Mouse (Mus musculus): ENCODE measurements around the gene Pdk2. TPM values are rescaled to one million over a fixed set of nuclear protein-coding genes. Genes with fewer than 3 reads are reported as not detected.

The Pdk2 gene
- polyA plus RNA-seq, 1 experiment from 2014 or later = 29.8 TPM

GRCm38 (mm10) chr11:94994208-94994814 lies 46.8 kb downstream of the Pdk2 start:
- TF ChIP-seq CTCF (IDR thresholded peaks at IDR 0.05; ENCODE audit: low read depth) (no peak), EP300 (optimal IDR thresholded peaks at IDR 0.05) (no peak)
- ATAC-seq (ENCODE audit: low FRiP score, low TSS enrichment) (no peak), DNase-seq (ENCODE audit: low spot score) (no peak)
- peak overlapping the region; percentile 2 for H3K9ac ChIP-seq (ENCODE audit: low read length)
- no peaks in the 10 kb centered on the region for H3K9me3 ChIP-seq (ENCODE audit: control insufficient read depth, low read length)
- H3K36me3 ChIP-seq (ENCODE audit: control insufficient read depth, insufficient read depth, low read length) = peaks cover 11% of the 10 kb centered on the region; the same call in 1 of the 2 replicates
- H3K27ac ChIP-seq (replicated peaks) = no peak overlapping the region
- H3K4me1 ChIP-seq (replicated peaks; ENCODE audit: control insufficient read depth, insufficient read depth) = peaks cover 12% of the 10 kb centered on the region; the same call in 1 of the 2 replicates
- peak overlapping the region; percentile 90 for H3K4me3 ChIP-seq (ENCODE audit: low read depth, low read length)
- 37% methylated on average over 10 of the region's 10 CpGs for WGBS
- no peaks in the 10 kb centered on the region for H3K27me3 ChIP-seq (ENCODE audit: control insufficient read depth, insufficient read depth, low read length)
- H3K4me2 ChIP-seq (replicated peaks; ENCODE audit: low read depth) = peak overlapping the region; percentile 99

DNA sequence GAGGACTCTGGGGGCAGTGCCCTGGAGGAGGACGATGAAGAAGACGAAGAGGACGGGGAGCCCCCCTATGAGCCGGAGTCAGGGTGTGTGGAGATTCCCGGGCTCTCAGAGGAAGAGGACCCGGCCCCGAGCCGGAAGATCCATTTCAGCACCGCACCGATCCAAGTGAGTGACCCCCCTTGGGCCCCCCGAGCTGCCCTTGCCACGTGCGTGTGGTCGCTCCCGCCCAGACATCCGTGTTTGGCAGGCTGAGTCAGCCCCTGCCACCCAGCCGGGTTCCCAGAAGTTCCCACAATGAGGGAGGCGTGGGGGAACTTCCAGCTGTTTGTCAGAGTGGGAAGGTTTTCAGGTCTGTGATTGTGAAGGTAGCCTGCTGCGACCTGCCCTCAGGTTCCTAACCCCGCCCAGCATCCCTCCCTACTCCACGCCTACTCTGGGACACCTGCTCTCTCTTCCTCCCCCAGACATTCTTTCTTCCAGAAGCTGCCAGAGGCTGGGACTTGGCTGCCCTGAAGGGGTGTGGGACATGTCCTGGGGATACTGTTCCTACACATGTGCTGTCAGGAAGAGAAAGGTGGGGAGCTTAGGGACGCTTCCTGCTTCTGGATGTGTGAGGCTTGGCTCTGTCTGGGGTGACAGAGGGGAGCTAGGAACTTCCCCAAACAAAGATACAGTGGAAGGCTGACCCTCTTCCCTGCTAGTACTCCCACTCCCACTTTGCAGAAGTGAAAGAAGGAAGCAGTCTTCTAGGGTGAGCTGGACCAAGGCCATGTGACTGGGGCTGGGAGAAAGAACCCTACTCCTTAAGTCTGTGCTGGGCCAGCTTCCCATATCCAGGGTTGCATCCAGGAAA lies 48.2 kb downstream of the Pdk2 start:
- H3K27ac ChIP-seq (replicated peaks) = peak overlapping the region; percentile 93
- TF ChIP-seq EP300 (optimal IDR thresholded peaks at IDR 0.05) = no peak
- no peak for TF ChIP-seq CTCF (IDR thresholded peaks at IDR 0.05; ENCODE audit: low read depth)
- peaks cover 17% of the 10 kb centered on the region; the same call in 1 of the 2 replicates for H3K4me1 ChIP-seq (replicated peaks; ENCODE audit: control insufficient read depth, insufficient read depth)
- peak; percentile 88 for DNase-seq (ENCODE audit: low spot score)
- peak overlapping the region; percentile 86 for H3K9ac ChIP-seq (ENCODE audit: low read length)
- under 1% methylated on average over 19 of the region's 22 CpGs for WGBS
- peak; percentile 36 for ATAC-seq (ENCODE audit: low FRiP score, low TSS enrichment)
- H3K36me3 ChIP-seq (ENCODE audit: control insufficient read depth, insufficient read depth, low read length) = peaks cover 5% of the 10 kb centered on the region; the same call in 1 of the 2 replicates
- no peaks in the 10 kb centered on the region for H3K9me3 ChIP-seq (ENCODE audit: control insufficient read depth, low read length)
- H3K4me2 ChIP-seq (replicated peaks; ENCODE audit: low read depth) = peak overlapping the region; percentile 99
- peak overlapping the region; percentile 90 for H3K4me3 ChIP-seq (ENCODE audit: low read depth, low read length)
- no peaks in the 10 kb centered on the region for H3K27me3 ChIP-seq (ENCODE audit: control insufficient read depth, insufficient read depth, low read length)

DNA sequence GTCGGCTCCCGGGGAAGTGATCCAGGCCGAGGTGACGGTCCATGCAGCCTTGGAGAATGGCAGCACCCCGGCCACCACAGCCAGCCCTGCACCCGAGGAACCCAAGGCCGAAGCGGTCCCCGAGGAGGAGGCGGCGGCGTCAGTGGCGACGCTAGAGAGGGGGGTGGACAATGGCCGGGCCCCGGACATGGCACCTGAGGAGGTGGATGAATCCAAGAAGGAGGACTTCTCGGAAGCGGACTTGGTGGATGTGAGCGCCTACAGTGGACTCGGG lies 48.7 kb downstream of the Pdk2 start:
- H3K36me3 ChIP-seq (ENCODE audit: control insufficient read depth, insufficient read depth, low read length) = peaks cover 4% of the 10 kb centered on the region; the same call in 1 of the 2 replicates
- peak overlapping the region; percentile 99 for H3K4me2 ChIP-seq (replicated peaks; ENCODE audit: low read depth)
- ATAC-seq (ENCODE audit: low FRiP score, low TSS enrichment) = no peak
- DNase-seq (ENCODE audit: low spot score) = peak; percentile 35
- H3K9me3 ChIP-seq (ENCODE audit: control insufficient read depth, low read length) = no peaks in the 10 kb centered on the region
- peak overlapping the region; percentile 86 for H3K9ac ChIP-seq (ENCODE audit: low read length)
- H3K27me3 ChIP-seq (ENCODE audit: control insufficient read depth, insufficient read depth, low read length) = no peaks in the 10 kb centered on the region
- H3K4me1 ChIP-seq (replicated peaks; ENCODE audit: control insufficient read depth, insufficient read depth) = peaks cover 17% of the 10 kb centered on the region; the same call in 1 of the 2 replicates
- TF ChIP-seq EP300 (optimal IDR thresholded peaks at IDR 0.05) = no peak
- no peak for TF ChIP-seq CTCF (IDR thresholded peaks at IDR 0.05; ENCODE audit: low read depth)
- peak overlapping the region; percentile 90 for H3K4me3 ChIP-seq (ENCODE audit: low read depth, low read length)
- peak overlapping the region; percentile 93 for H3K27ac ChIP-seq (replicated peaks)
- 2% methylated on average over 20 of the region's 20 CpGs for WGBS

GRCm38 (mm10) chr11:94991641-94992479 lies 49.3 kb downstream of the Pdk2 start:
- peak overlapping the region; percentile 90 for H3K4me3 ChIP-seq (ENCODE audit: low read depth, low read length)
- peak overlapping the region; percentile 86 for H3K9ac ChIP-seq (ENCODE audit: low read length)
- peaks cover 17% of the 10 kb centered on the region; the same call in 1 of the 2 replicates for H3K4me1 ChIP-seq (replicated peaks; ENCODE audit: control insufficient read depth, insufficient read depth)
- under 1% methylated on average over 77 of the region's 99 CpGs for WGBS
- DNase-seq (ENCODE audit: low spot score) = peak; percentile 66
- H3K36me3 ChIP-seq (ENCODE audit: control insufficient read depth, insufficient read depth, low read length) = peaks cover 4% of the 10 kb centered on the region; the same call in 1 of the 2 replicates
- peak overlapping the region; percentile 93 for H3K27ac ChIP-seq (replicated peaks)
- TF ChIP-seq CTCF (IDR thresholded peaks at IDR 0.05; ENCODE audit: low read depth) = no peak
- TF ChIP-seq EP300 (optimal IDR thresholded peaks at IDR 0.05) = no peak
- 0 out of 2 replicates have a peak, but pooled peaks have one; percentile 2 for ATAC-seq (ENCODE audit: low FRiP score, low TSS enrichment)
- peak overlapping the region; percentile 99 for H3K4me2 ChIP-seq (replicated peaks; ENCODE audit: low read depth)
- H3K9me3 ChIP-seq (ENCODE audit: control insufficient read depth, low read length) = no peaks in the 10 kb centered on the region
- H3K27me3 ChIP-seq (ENCODE audit: control insufficient read depth, insufficient read depth, low read length) = no peaks in the 10 kb centered on the region

DNA sequence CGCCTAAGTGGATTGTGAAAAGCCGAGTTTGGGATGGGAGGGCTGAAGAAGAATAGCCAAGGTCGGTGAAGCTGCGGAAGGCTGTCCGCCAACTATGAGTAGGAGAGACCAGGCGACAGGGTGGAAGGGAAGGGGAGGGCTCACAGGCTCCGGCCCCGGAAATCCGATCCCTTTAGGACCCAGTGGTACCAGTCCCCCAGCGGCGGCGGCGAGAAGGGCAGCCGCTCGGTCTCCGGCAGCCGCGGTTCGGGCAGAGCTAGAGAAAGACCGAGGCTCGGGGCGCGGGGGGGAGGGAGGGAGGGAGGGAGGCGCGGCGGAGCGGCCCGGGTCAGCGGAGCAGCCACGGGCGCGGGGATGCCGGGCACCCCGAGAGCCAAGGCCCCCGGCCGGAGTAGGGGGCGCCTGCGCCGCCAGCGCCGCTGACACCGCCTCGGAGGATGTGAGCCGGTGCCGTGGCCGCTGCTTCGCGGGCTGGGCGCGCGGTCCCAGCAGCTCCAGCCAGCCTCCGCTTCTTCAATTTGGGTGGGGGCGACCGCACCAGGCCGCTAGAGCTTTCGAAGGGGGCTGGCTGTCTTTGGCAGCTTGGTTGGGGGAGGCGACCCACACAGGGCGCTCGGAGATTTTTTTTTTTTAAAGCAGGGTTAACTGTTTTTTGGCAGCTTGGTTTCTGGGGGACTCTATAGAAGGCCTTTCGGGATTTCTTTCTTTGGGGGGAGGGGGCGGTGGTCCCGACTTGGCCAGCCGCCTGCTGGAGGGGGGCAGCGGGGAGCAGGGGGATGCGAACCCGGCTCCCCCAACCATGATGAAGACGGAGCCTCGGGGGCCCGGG lies 50.2 kb downstream of the Pdk2 start, which contains the start of gene Ppp1r9b:
Gene Ppp1r9b, plus strand, starts transcription at position 287 of the 829 bp plus-strand sequence.
- Histone ChIP-seq H3K27ac (replicated peaks) (peak within 1 kb of the TSS; percentile 93), H3K9me3 (ENCODE audit: control insufficient read depth, low read length) (no peaks in the 10 kb centered on the region), H3K4me1 (replicated peaks; ENCODE audit: control insufficient read depth, insufficient read depth) (peaks cover 17% of the 10 kb centered on the region; the same call in 1 of the 2 replicates), H3K36me3 (ENCODE audit: control insufficient read depth, insufficient read depth, low read length) (no peaks in the 10 kb centered on the region), H3K9ac (ENCODE audit: low read length) (peak within 1 kb of the TSS; percentile 86), H3K4me2 (replicated peaks; ENCODE audit: low read depth) (peak within 1 kb of the TSS; percentile 99), H3K27me3 (ENCODE audit: control insufficient read depth, insufficient read depth, low read length) (no peaks in the 10 kb centered on the region), H3K4me3 (ENCODE audit: low read depth, low read length) (peak within 1 kb of the TSS; percentile 90)
- WGBS = 1% methylated on average over 48 of the region's 69 CpGs
- TF ChIP-seq EP300 (optimal IDR thresholded peaks at IDR 0.05) (no peak), CTCF (IDR thresholded peaks at IDR 0.05; ENCODE audit: low read depth) (peak; percentile 74)
- peak; percentile 80 for ATAC-seq (ENCODE audit: low FRiP score, low TSS enrichment)
- peak; percentile 94 for DNase-seq (ENCODE audit: low spot score)

Data from stomach, postnatal 0 days (tissue).